Mouse (Mus musculus) heart, adult 2 months (tissue): ENCODE measurements around the gene Parvb.

Experiments used
- CTCF ChIP-seq: fragments of 200-600 bp; IDR thresholded peaks from 2 replicates; pipeline ENCODE4 v1.8.1; 2022; ENCODE audit warnings: antibody characterized with exemption, mild to moderate bottlenecking, moderate library complexity
- POLR2A ChIP-seq: fragments of 200-500 bp; IDR thresholded peaks from 2 replicates; pipeline ENCODE4 v1.6.1; 2011; ENCODE audit warnings: mild to moderate bottlenecking, low read depth, low read length, control low read depth; ENCODE audit not compliant: insufficient read depth

- TF ChIP-seq POLR2A: no peak
- TF ChIP-seq CTCF: no peak
These were observed 4.9 kb upstream of the Parvb start for GRCm38 (mm10) chr15:84226918-84227317.
